Mouse (Mus musculus) midbrain, embryonic 10.5 days (tissue): ENCODE data around the gene Cx3cr1. TPM values are rescaled to one million over a fixed set of nuclear protein-coding genes. Genes with fewer than 3 reads are reported as not detected.

ENCODE experiments used
- DNase-seq: peaks from one replicate; pipeline ENCODE4 v3.0.0-alpha.2; 2017; ENCODE audit warnings: low spot score
- H3K27ac ChIP-seq: fragments of 300-500 bp; sonication (generic); replicated peaks from 2 replicates; pipeline ENCODE4 v1.5.1; 2016; ENCODE audit warnings: mild to moderate bottlenecking
- H3K27me3 ChIP-seq: fragments of 300-500 bp; sonication (generic); 2 replicates; pipeline ENCODE4 v1.6.1; 2016; ENCODE audit warnings: low read depth, mild to moderate bottlenecking; ENCODE audit not compliant: poor library complexity, severe bottlenecking
- H3K36me3 ChIP-seq: fragments of 300-500 bp; sonication (generic); 2 replicates; pipeline ENCODE4 v1.6.1; 2016; ENCODE audit warnings: mild to moderate bottlenecking, moderate library complexity
- H3K4me1 ChIP-seq: fragments of 300-500 bp; sonication (generic); 2 replicates; pipeline ENCODE4 v1.6.1; 2016
- H3K4me3 ChIP-seq: fragments of 300-500 bp; sonication (generic); 2 replicates; pipeline ENCODE4 v1.5.1; 2016; ENCODE audit warnings: mild to moderate bottlenecking, moderate library complexity
- H3K9me3 ChIP-seq: fragments of 300-500 bp; sonication (generic); replicated peaks from 2 replicates; pipeline ENCODE4 v1.6.1; 2016; ENCODE audit warnings: mild to moderate bottlenecking
- WGBS: fragments of 180-500 bp; shearing (Covaris S2); methylation state at CpG from one replicate; pipeline ENCODE4 v1.1.7; 2016; 5-methylcytosine and 5-hydroxymethylcytosine counted together
- polyA plus RNA-seq: library from polyadenylated mRNA; unstranded; fragments of >200 nt; fragmentation: Nextera tagmentation; extraction: Ambion mirVana; gene quantifications from 2 replicates; pipeline ENCODE4 v1.2.1, GENCODE M21; 2016

The Cx3cr1 gene
- polyA plus RNA-seq, 1 experiment from 2014 or later, result 5.9 TPM

DNA sequence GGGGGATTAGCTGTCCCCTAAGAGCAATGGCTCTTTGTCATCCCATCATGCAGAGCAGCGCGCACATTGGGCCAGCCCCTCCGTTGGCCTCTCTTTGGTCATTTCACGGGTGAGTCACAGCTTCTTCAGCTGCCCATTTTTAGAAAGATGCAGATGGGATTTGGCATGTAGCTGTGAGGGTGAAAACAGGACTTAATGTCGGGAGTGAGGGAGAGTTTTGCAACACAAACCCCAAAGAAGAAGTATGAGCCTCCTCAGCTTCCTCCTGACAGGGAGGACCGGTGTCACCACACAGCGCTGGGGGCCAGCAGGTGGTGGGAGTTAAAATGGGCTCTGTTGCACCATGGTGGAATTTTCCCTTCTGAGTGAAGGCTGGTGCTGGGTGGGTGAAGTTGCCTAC lies 26.6 kb downstream of the Cx3cr1 start:
- H3K9me3 ChIP-seq, result no peaks in the 10 kb centered on the region
- no peaks in the 10 kb centered on the region for H3K27me3 ChIP-seq
- H3K27ac ChIP-seq, result no peak overlapping the region
- no peak for DNase-seq
- 87% methylated on average over 7 of the region's 7 CpGs for WGBS
- no peaks in the 10 kb centered on the region for H3K4me1 ChIP-seq
- no peak overlapping the region for H3K4me3 ChIP-seq
- H3K36me3 ChIP-seq, result no peaks in the 10 kb centered on the region

GRCm38 (mm10) chr9:120037414-120037813 lies 32.3 kb downstream of the Cx3cr1 start:
- no peaks in the 10 kb centered on the region for H3K36me3 ChIP-seq
- no peak for DNase-seq
- H3K4me3 ChIP-seq, result no peak overlapping the region
- H3K27me3 ChIP-seq, result no peaks in the 10 kb centered on the region
- no peaks in the 10 kb centered on the region for H3K9me3 ChIP-seq
- no peaks in the 10 kb centered on the region for H3K4me1 ChIP-seq
- WGBS, result 90% methylated on average over 7 of the region's 7 CpGs
- H3K27ac ChIP-seq, result no peak overlapping the region

DNA sequence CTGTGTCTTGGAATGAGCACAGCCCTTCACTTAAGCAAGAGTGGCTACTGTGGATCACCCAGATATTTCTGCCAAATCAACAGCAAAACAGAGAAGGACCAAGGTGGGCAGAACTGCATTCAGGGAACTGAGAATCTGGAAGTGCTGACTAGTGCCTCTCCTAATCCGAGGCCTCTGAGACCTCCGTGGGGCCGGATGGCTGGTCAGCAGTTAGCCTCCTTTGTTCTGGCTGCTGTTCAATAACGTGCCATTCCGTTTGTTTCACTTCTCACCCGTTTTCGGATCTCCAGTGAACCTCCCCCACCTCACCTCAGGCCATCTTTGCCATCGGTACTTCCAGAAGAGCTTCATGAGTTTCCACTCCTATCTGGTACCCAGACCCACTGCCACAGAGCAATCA lies 35.3 kb downstream of the Cx3cr1 start:
- Histone ChIP-seq H3K4me3 (no peak overlapping the region), H3K9me3 (no peaks in the 10 kb centered on the region), H3K4me1 (no peaks in the 10 kb centered on the region), H3K36me3 (no peaks in the 10 kb centered on the region), H3K27ac (no peak overlapping the region), H3K27me3 (no peaks in the 10 kb centered on the region)
- WGBS, result 79% methylated on average over 8 of the region's 8 CpGs
- DNase-seq, result no peak

DNA sequence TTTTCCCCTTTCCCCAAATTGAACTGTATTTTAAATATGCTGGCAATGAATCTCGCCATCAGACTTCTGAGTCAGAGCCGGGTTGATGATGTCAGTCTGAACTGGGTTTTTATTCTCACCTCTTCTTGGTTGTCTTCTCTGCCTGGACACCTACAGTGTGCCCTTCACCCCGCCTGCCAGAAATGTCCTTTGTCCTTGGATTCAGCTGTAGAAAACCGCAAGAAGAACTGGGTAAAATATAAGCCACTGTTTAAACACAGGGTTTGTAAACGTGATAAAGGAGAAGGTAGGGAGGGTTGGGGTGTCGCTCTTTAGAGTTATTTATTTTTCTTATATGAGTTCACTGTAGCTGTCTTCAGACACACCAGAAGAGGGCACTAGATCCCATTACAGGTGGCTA lies 37.0 kb downstream of the Cx3cr1 start:
- Histone ChIP-seq H3K9me3 (no peaks in the 10 kb centered on the region), H3K36me3 (no peaks in the 10 kb centered on the region), H3K27me3 (no peaks in the 10 kb centered on the region), H3K4me1 (peaks cover 4% of the 10 kb centered on the region), H3K27ac (no peak overlapping the region), H3K4me3 (no peak overlapping the region)
- 91% methylated on average over 6 of the region's 6 CpGs for WGBS
- DNase-seq, result no peak

GRCm38 (mm10) chr9:120030421-120030820 lies 39.3 kb downstream of the Cx3cr1 start:
- Histone ChIP-seq H3K27ac (no peak overlapping the region), H3K36me3 (no peaks in the 10 kb centered on the region), H3K9me3 (no peaks in the 10 kb centered on the region), H3K4me1 (peaks cover 10% of the 10 kb centered on the region), H3K27me3 (no peaks in the 10 kb centered on the region), H3K4me3 (no peak overlapping the region)
- DNase-seq, result no peak
- WGBS, result 86% methylated on average over 10 of the region's 10 CpGs

DNA sequence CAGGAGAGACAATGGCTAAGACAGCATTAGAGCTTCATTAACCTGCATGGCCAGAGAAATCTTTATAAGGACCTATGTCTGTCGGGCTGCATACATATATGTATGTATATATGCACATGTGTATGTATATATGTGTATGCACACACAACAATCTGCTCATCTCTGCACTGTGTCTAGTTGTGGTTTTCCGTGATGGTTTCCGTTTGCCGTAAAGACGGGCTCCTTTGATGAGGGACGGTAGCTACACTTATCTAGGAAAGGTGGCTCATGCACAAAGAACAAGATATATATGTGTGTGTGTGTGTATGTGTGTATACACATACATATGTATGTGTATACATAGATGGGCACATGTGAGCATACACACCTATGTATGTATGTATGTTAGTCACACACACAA lies 39.8 kb downstream of the Cx3cr1 start:
- no peaks in the 10 kb centered on the region for H3K36me3 ChIP-seq
- H3K4me3 ChIP-seq, result no peak overlapping the region
- DNase-seq, result no peak
- H3K9me3 ChIP-seq, result no peaks in the 10 kb centered on the region
- no peaks in the 10 kb centered on the region for H3K27me3 ChIP-seq
- H3K4me1 ChIP-seq, result peaks cover 10% of the 10 kb centered on the region
- no peak overlapping the region for H3K27ac ChIP-seq
- WGBS, result 94% methylated on average over 6 of the region's 6 CpGs

DNA sequence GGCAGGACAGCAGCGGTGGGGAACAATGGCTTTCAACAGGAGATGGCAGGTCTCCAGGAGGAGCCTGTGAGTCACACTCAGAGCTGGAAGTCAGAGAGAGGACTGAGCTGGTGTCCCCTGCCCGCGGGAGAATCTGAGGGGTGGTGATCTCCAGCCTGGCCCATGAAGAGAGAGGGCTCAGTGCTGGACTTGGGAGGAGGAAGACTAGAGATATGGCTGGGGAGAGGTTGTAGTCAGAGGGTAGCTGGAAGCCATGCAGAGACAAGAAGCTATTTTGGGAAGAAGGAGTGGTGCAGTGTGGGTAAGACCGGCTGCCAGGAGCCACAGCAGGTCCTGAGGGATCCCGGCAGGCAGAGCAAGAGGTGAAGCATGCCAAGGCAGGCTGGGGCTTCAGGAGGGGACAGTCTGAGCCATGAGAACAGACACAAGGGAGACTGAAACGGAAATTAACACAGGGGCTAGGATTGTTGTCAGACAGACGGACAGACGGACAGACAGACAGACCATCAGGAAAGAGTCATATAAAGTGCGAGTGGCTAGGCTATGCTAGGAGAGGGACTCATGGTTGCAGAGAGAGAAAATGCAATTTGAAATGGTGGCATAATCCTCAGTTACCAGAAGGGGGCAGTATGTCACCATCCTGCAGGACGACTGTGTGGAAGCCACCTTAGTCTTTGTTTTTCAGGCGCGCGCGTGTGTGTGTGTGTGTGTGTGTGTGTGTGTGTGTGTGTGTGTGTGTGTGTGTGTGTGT lies 42.1 kb downstream of the Cx3cr1 start:
- H3K9me3 ChIP-seq, result no peaks in the 10 kb centered on the region
- DNase-seq, result peak; percentile 53
- H3K4me3 ChIP-seq, result no peak overlapping the region
- peak overlapping the region; percentile 33; the same call in 1 of the 2 replicates for H3K27ac ChIP-seq
- H3K27me3 ChIP-seq, result no peaks in the 10 kb centered on the region
- H3K36me3 ChIP-seq, result no peaks in the 10 kb centered on the region
- peaks cover 10% of the 10 kb centered on the region for H3K4me1 ChIP-seq
- WGBS, result 41% methylated on average over 14 of the region's 14 CpGs

GRCm38 (mm10) chr9:120024625-120025024 lies 45.1 kb downstream of the Cx3cr1 start:
- WGBS, result 83% methylated on average over 5 of the region's 5 CpGs
- Histone ChIP-seq H3K4me3 (no peak overlapping the region), H3K4me1 (peaks cover 20% of the 10 kb centered on the region), H3K9me3 (no peaks in the 10 kb centered on the region), H3K36me3 (no peaks in the 10 kb centered on the region), H3K27ac (no peak overlapping the region), H3K27me3 (no peaks in the 10 kb centered on the region)
- no peak for DNase-seq

GRCm38 (mm10) chr9:120024171-120024570 lies 45.5 kb downstream of the Cx3cr1 start:
- DNase-seq, result no peak
- no peak overlapping the region for H3K27ac ChIP-seq
- H3K36me3 ChIP-seq, result no peaks in the 10 kb centered on the region
- no peak overlapping the region for H3K4me3 ChIP-seq
- H3K4me1 ChIP-seq, result peaks cover 20% of the 10 kb centered on the region
- no peaks in the 10 kb centered on the region for H3K27me3 ChIP-seq
- no peaks in the 10 kb centered on the region for H3K9me3 ChIP-seq
- 88% methylated on average over 10 of the region's 10 CpGs for WGBS

GRCm38 (mm10) chr9:120023086-120023811 lies 46.4 kb downstream of the Cx3cr1 start, which contains the start of gene Xirp1:
Gene Xirp1, minus strand, starts transcription at chr9:120023598.
- Histone ChIP-seq H3K4me1 (peaks cover 20% of the 10 kb centered on the region), H3K36me3 (no peaks in the 10 kb centered on the region), H3K27ac (no peak within 1 kb of the TSS), H3K27me3 (no peaks in the 10 kb centered on the region), H3K4me3 (no peak within 1 kb of the TSS), H3K9me3 (no peaks in the 10 kb centered on the region)
- no peak for DNase-seq
- 89% methylated on average over 18 of the region's 18 CpGs for WGBS

DNA sequence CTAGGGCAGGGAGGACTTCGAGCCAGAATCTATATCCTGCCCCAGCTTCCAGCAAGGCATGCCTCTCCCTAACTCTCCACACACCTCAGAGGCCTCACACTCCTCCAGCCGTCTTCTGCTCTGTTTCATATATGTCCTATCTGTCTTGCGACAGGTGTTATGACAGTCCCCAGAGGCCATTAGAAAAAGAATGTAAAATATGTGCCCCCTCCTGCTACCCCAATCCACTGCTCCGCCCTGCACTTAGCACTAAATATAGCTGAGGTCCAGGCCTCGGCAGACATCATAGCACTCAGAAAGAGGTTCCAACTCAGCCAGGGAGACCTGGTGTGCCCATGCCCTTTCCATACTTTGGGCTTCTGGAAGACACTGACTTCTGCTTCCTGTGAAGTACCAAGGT lies 48.5 kb downstream of the Cx3cr1 start:
- WGBS, result 75% methylated on average over 5 of the region's 5 CpGs
- Histone ChIP-seq H3K9me3 (no peaks in the 10 kb centered on the region), H3K4me3 (no peak overlapping the region), H3K27me3 (no peaks in the 10 kb centered on the region), H3K36me3 (no peaks in the 10 kb centered on the region), H3K4me1 (peaks cover 16% of the 10 kb centered on the region), H3K27ac (no peak overlapping the region)
- DNase-seq, result no peak

GRCm38 (mm10) chr9:120020285-120020890 lies 49.3 kb downstream of the Cx3cr1 start:
- H3K27me3 ChIP-seq, result no peaks in the 10 kb centered on the region
- H3K4me3 ChIP-seq, result no peak overlapping the region
- no peaks in the 10 kb centered on the region for H3K36me3 ChIP-seq
- DNase-seq, result peak; percentile 67
- no peak overlapping the region; the same call in 1 of the 2 replicates for H3K27ac ChIP-seq
- H3K4me1 ChIP-seq, result peaks cover 16% of the 10 kb centered on the region
- 51% methylated on average over 7 of the region's 7 CpGs for WGBS
- H3K9me3 ChIP-seq, result no peaks in the 10 kb centered on the region

DNA sequence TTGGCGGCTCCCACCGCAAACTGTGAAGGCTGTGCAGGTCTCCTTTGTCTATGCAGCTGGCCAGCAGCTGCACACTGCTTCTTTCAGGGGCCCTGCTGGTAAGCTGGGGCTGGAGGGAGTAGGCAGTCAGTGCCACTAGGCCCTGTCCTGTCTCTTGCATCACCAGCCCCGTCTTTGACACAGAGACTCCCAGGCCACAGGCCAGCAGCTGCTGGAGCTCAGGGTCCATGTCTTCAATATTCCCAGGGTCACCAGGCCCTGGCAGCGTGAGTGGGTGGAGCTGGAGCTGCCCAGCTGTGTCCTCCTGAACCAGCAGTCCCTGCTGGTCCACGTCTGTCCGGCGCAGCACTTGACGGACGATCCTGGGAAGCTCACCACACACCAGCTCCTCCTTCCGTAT lies 52.7 kb downstream of the Cx3cr1 start:
- no peaks in the 10 kb centered on the region for H3K9me3 ChIP-seq
- H3K27me3 ChIP-seq, result peaks cover 28% of the 10 kb centered on the region
- peaks cover 20% of the 10 kb centered on the region for H3K4me1 ChIP-seq
- no peak for DNase-seq
- H3K27ac ChIP-seq, result peak overlapping the region; percentile 47; the same call in 1 of the 2 replicates
- no peak overlapping the region for H3K4me3 ChIP-seq
- H3K36me3 ChIP-seq, result no peaks in the 10 kb centered on the region
- 78% methylated on average over 10 of the region's 10 CpGs for WGBS
